Mouse (Mus musculus) heart, embryonic 13.5 days (tissue): ENCODE data around the gene Ptcd1. TPM values are rescaled to one million over a fixed set of nuclear protein-coding genes. Genes with fewer than 3 reads are reported as not detected.
A peak's percentile ranks its signal among the peaks of the same experiment; 100 is the strongest.

Experiments
- ATAC-seq: fragments of 200-750 bp; cut with Nextera tagmentation; 2 replicates; pipeline ENCODE4 v1.8.0; 2017; ENCODE audit warnings: moderate TSS enrichment; ENCODE audit not compliant: insufficient number of reproducible peaks, low FRiP score, low TSS enrichment; ENCODE audit errors: extremely low read depth
- H3K27ac ChIP-seq: fragments of 300-500 bp; sonication (generic); replicated peaks from 2 replicates; pipeline ENCODE4 v1.5.1; 2015; ENCODE audit warnings: moderate library complexity, mild to moderate bottlenecking, inconsistent platforms
- H3K27me3 ChIP-seq: fragments of 300-500 bp; sonication (generic); replicated peaks from 2 replicates; pipeline ENCODE4 v1.6.1; 2015; ENCODE audit warnings: mild to moderate bottlenecking, inconsistent platforms
- H3K36me3 ChIP-seq: fragments of 300-500 bp; sonication (generic); 2 replicates; pipeline ENCODE4 v1.6.1; 2015; ENCODE audit warnings: mild to moderate bottlenecking, inconsistent platforms
- H3K4me1 ChIP-seq: fragments of 300-500 bp; sonication (generic); 2 replicates; pipeline ENCODE4 v1.6.1; 2015; ENCODE audit warnings: inconsistent platforms
- H3K4me2 ChIP-seq: fragments of 300-500 bp; sonication (generic); 2 replicates; pipeline ENCODE4 v1.6.1; 2015; ENCODE audit warnings: inconsistent platforms, mild to moderate bottlenecking, moderate library complexity
- H3K4me3 ChIP-seq: fragments of 300-500 bp; sonication (generic); 2 replicates; pipeline ENCODE4 v1.5.1; 2015; ENCODE audit warnings: moderate library complexity, mild to moderate bottlenecking, inconsistent platforms
- H3K9ac ChIP-seq: fragments of 300-500 bp; sonication (generic); 2 replicates; pipeline ENCODE4 v1.6.1; 2015; ENCODE audit warnings: inconsistent platforms, mild to moderate bottlenecking, moderate library complexity
- H3K9me3 ChIP-seq: fragments of 300-500 bp; sonication (generic); 2 replicates; pipeline ENCODE4 v1.6.1; 2016; ENCODE audit warnings: inconsistent platforms
- WGBS: fragments of 180-500 bp; shearing (Covaris S2); methylation state at CpG from one replicate; pipeline ENCODE4 v1.1.7; 2015; ENCODE audit warnings: mixed read lengths; 5-methylcytosine and 5-hydroxymethylcytosine counted together
- polyA plus RNA-seq: library from polyadenylated mRNA; unstranded; fragments of >200 nt; fragmentation: Nextera tagmentation; extraction: Ambion mirVana; gene quantifications from 2 replicates; pipeline ENCODE4 v1.2.1, GENCODE M21; 2015

Ptcd1 gene
- polyA plus RNA-seq, 1 experiment from 2014 or later: 11.6 TPM

- H3K27ac ChIP-seq: no peak overlapping the region; the same call in 1 of the 2 replicates
Observed at GRCm38 (mm10) chr5:145129124-145129523, 37.8 kb downstream of the Ptcd1 start.

GRCm38 (mm10) chr5:145126580-145126979 lies 40.3 kb downstream of the Ptcd1 start:
- no peak overlapping the region for H3K27ac ChIP-seq
- H3K4me1 ChIP-seq: peaks cover 10% of the 10 kb centered on the region
- H3K4me3 ChIP-seq: no peak overlapping the region
- ATAC-seq: no peak
- peaks cover 100% of the 10 kb centered on the region for H3K36me3 ChIP-seq
- 88% methylated on average over 9 of the region's 9 CpGs for WGBS
- H3K9me3 ChIP-seq: no peaks in the 10 kb centered on the region
- no peaks in the 10 kb centered on the region for H3K27me3 ChIP-seq
- no peak overlapping the region for H3K9ac ChIP-seq
- H3K4me2 ChIP-seq: no peak overlapping the region

More at GRCm38 (mm10) chr5:145129124-145129523, 37.8 kb downstream of the Ptcd1 start:
- no peaks in the 10 kb centered on the region for H3K27me3 ChIP-seq
- no peak for ATAC-seq
- H3K4me2 ChIP-seq: no peak overlapping the region
- WGBS: 84% methylated on average over 4 of the region's 4 CpGs
- no peaks in the 10 kb centered on the region for H3K9me3 ChIP-seq
- H3K4me3 ChIP-seq: no peak overlapping the region
- peaks cover 6% of the 10 kb centered on the region; the same call in 1 of the 2 replicates for H3K4me1 ChIP-seq
- H3K9ac ChIP-seq: no peak overlapping the region
- peaks cover 100% of the 10 kb centered on the region for H3K36me3 ChIP-seq

- Histone ChIP-seq H3K9me3 (0 out of 2 replicates have a peak, but pooled peaks cover 4% of the 10 kb centered on the region), H3K36me3 (peaks cover 82% of the 10 kb centered on the region), H3K4me1 (peaks cover 21% of the 10 kb centered on the region), H3K27ac (no peak overlapping the region), H3K4me3 (no peak overlapping the region), H3K4me2 (no peak overlapping the region), H3K27me3 (no peaks in the 10 kb centered on the region), H3K9ac (no peak overlapping the region)
- WGBS: 92% methylated on average over 19 of the region's 19 CpGs
- ATAC-seq: no peak
Observed at GRCm38 (mm10) chr5:145123396-145123795, 43.5 kb downstream of the Ptcd1 start.

GRCm38 (mm10) chr5:145120921-145121320 lies 46.0 kb downstream of the Ptcd1 start:
- Histone ChIP-seq H3K27ac (peak overlapping the region; percentile 36; the same call in 1 of the 2 replicates), H3K4me1 (peaks cover 45% of the 10 kb centered on the region), H3K4me3 (no peak overlapping the region), H3K9ac (peak overlapping the region; percentile 16; the same call in 1 of the 2 replicates), H3K36me3 (peaks cover 67% of the 10 kb centered on the region), H3K27me3 (no peaks in the 10 kb centered on the region), H3K9me3 (0 out of 2 replicates have a peak, but pooled peaks cover 4% of the 10 kb centered on the region), H3K4me2 (no peak overlapping the region)
- 55% methylated on average over 7 of the region's 7 CpGs for WGBS
- no peak for ATAC-seq

GRCm38 (mm10) chr5:145119385-145119784 lies 47.5 kb downstream of the Ptcd1 start:
- H3K4me1 ChIP-seq: peaks cover 58% of the 10 kb centered on the region
- H3K36me3 ChIP-seq: peaks cover 51% of the 10 kb centered on the region
- H3K27ac ChIP-seq: no peak overlapping the region
- no peak overlapping the region for H3K4me3 ChIP-seq
- H3K9me3 ChIP-seq: 0 out of 2 replicates have a peak, but pooled peaks cover 4% of the 10 kb centered on the region
- H3K27me3 ChIP-seq: no peaks in the 10 kb centered on the region
- H3K9ac ChIP-seq: no peak overlapping the region
- no peak for ATAC-seq
- 89% methylated on average over 2 of the region's 2 CpGs for WGBS
- H3K4me2 ChIP-seq: no peak overlapping the region

- ATAC-seq: no peak
- no peak overlapping the region for H3K27ac ChIP-seq
- peaks cover 42% of the 10 kb centered on the region for H3K36me3 ChIP-seq
- H3K9ac ChIP-seq: no peak overlapping the region
- H3K4me1 ChIP-seq: peaks cover 62% of the 10 kb centered on the region
- WGBS: 82% methylated on average over 5 of the region's 5 CpGs
- H3K4me2 ChIP-seq: no peak overlapping the region
- no peaks in the 10 kb centered on the region for H3K27me3 ChIP-seq
- 0 out of 2 replicates have a peak, but pooled peaks cover 4% of the 10 kb centered on the region for H3K9me3 ChIP-seq
- no peak overlapping the region for H3K4me3 ChIP-seq
Observed at GRCm38 (mm10) chr5:145118461-145118860, 48.4 kb downstream of the Ptcd1 start.

- Histone ChIP-seq H3K9me3 (0 out of 2 replicates have a peak, but pooled peaks cover 4% of the 10 kb centered on the region), H3K27ac (no peak overlapping the region), H3K27me3 (no peaks in the 10 kb centered on the region), H3K9ac (no peak overlapping the region), H3K4me1 (peaks cover 62% of the 10 kb centered on the region), H3K4me2 (no peak overlapping the region), H3K4me3 (no peak overlapping the region), H3K36me3 (peaks cover 38% of the 10 kb centered on the region)
- WGBS: 61% methylated on average over 6 of the region's 6 CpGs
- no peak for ATAC-seq
Observed at GRCm38 (mm10) chr5:145118005-145118404, 48.9 kb downstream of the Ptcd1 start.

- Histone ChIP-seq H3K9ac (peak overlapping the region; percentile 60), H3K27me3 (no peaks in the 10 kb centered on the region), H3K4me1 (peaks cover 60% of the 10 kb centered on the region), H3K4me2 (peak overlapping the region; percentile 84), H3K27ac (peak overlapping the region; percentile 83), H3K36me3 (peaks cover 27% of the 10 kb centered on the region), H3K9me3 (0 out of 2 replicates have a peak, but pooled peaks cover 4% of the 10 kb centered on the region), H3K4me3 (peak overlapping the region; percentile 18)
- ATAC-seq: no peak
- WGBS: 37% methylated on average over 10 of the region's 10 CpGs
Observed at GRCm38 (mm10) chr5:145116916-145117315, 50.0 kb downstream of the Ptcd1 start.

- H3K27me3 ChIP-seq: no peaks in the 10 kb centered on the region
- peak overlapping the region; percentile 82 for H3K4me3 ChIP-seq
- WGBS: 45% methylated on average over 4 of the region's 4 CpGs
- H3K9ac ChIP-seq: peak overlapping the region; percentile 60; the same call in 1 of the 2 replicates
- H3K36me3 ChIP-seq: peaks cover 23% of the 10 kb centered on the region
- 0 out of 2 replicates have a peak, but pooled peaks cover 4% of the 10 kb centered on the region for H3K9me3 ChIP-seq
- H3K4me2 ChIP-seq: peak overlapping the region; percentile 84
- no peak for ATAC-seq
- H3K4me1 ChIP-seq: peaks cover 54% of the 10 kb centered on the region
- H3K27ac ChIP-seq: peak overlapping the region; percentile 83
Observed at GRCm38 (mm10) chr5:145116316-145116715, 50.6 kb downstream of the Ptcd1 start.

GRCm38 (mm10) chr5:145115736-145116135 lies 51.2 kb downstream of the Ptcd1 start:
- Histone ChIP-seq H3K27ac (peak overlapping the region; percentile 83), H3K27me3 (no peaks in the 10 kb centered on the region), H3K36me3 (peaks cover 27% of the 10 kb centered on the region), H3K4me1 (peaks cover 49% of the 10 kb centered on the region), H3K9me3 (0 out of 2 replicates have a peak, but pooled peaks cover 4% of the 10 kb centered on the region), H3K9ac (peak overlapping the region; percentile 42; the same call in 1 of the 2 replicates), H3K4me3 (peak overlapping the region; percentile 82), H3K4me2 (peak overlapping the region; percentile 84)
- WGBS: 95% methylated on average over 5 of the region's 5 CpGs
- no peak for ATAC-seq

- 15% methylated on average over 32 of the region's 40 CpGs for WGBS
- peak; percentile 21; the same call in 1 of the 2 replicates for ATAC-seq
- H3K27ac ChIP-seq: peak overlapping the region; percentile 66
- peak overlapping the region; percentile 90 for H3K9ac ChIP-seq
- no peaks in the 10 kb centered on the region for H3K27me3 ChIP-seq
- H3K4me1 ChIP-seq: peaks cover 41% of the 10 kb centered on the region
- peaks cover 36% of the 10 kb centered on the region for H3K36me3 ChIP-seq
- H3K4me3 ChIP-seq: peak overlapping the region; percentile 82
- H3K9me3 ChIP-seq: 0 out of 2 replicates have a peak, but pooled peaks cover 4% of the 10 kb centered on the region
- peak overlapping the region; percentile 84 for H3K4me2 ChIP-seq
Observed at GRCm38 (mm10) chr5:145114606-145115473, 52.1 kb downstream of the Ptcd1 start.
